Mouse (Mus musculus) thymus, postnatal 25 days (tissue): ENCODE measurements around the gene Ccn6.
"Not testable (repeated sequence)": the region's sequence is repeated elsewhere in the genome, so short reads cannot be mapped to it uniquely, and the experiment has no call there.

Source experiments
- DNase-seq: peaks from one replicate; pipeline ENCODE4 v3.0.0; 2022

The Ccn6 gene

GRCm38 (mm10) chr10:39163694-39164093, at the start of gene Ccn6:
Ccn6 (minus strand) TSS chr10:39163794.
- DNase-seq = no peak

GRCm38 (mm10) chr10:39210031-39210430, 46.4 kb upstream of the Ccn6 start:
- DNase-seq = no peak

GRCm38 (mm10) chr10:39209161-39210025, 45.8 kb upstream of the Ccn6 start:
- DNase-seq = no peak

- DNase-seq = no peak
These were observed 45.1 kb upstream of the Ccn6 start for GRCm38 (mm10) chr10:39208712-39209111.

- no peak for DNase-seq
These were observed 43.8 kb upstream of the Ccn6 start for GRCm38 (mm10) chr10:39207310-39207855.

- DNase-seq = no peak
These were observed 38.9 kb upstream of the Ccn6 start for GRCm38 (mm10) chr10:39202490-39202889.

- not testable (repeated sequence) for DNase-seq
These were observed 34.6 kb upstream of the Ccn6 start for GRCm38 (mm10) chr10:39198216-39198615.

GRCm38 (mm10) chr10:39192673-39193072, 29.1 kb upstream of the Ccn6 start:
- peak; percentile 76 for DNase-seq

- no peak for DNase-seq
These were observed 21.9 kb upstream of the Ccn6 start for GRCm38 (mm10) chr10:39185545-39185906.

- DNase-seq = no peak
These were observed 21.4 kb upstream of the Ccn6 start for GRCm38 (mm10) chr10:39184864-39185544.

- no peak for DNase-seq
These were observed 13.4 kb upstream of the Ccn6 start for GRCm38 (mm10) chr10:39176981-39177380.

GRCm38 (mm10) chr10:39173077-39173476, 9.5 kb upstream of the Ccn6 start:
- DNase-seq = no peak

- no peak for DNase-seq
These were observed 8.9 kb upstream of the Ccn6 start for GRCm38 (mm10) chr10:39172540-39172931.

GRCm38 (mm10) chr10:39171603-39172539, 8.3 kb upstream of the Ccn6 start:
- peak; percentile 93 for DNase-seq

- peak; percentile 96 for DNase-seq
These were observed 7.5 kb upstream of the Ccn6 start for GRCm38 (mm10) chr10:39171134-39171533.

GRCm38 (mm10) chr10:39170706-39171105, 7.1 kb upstream of the Ccn6 start:
- peak; percentile 39 for DNase-seq

- DNase-seq = peak; percentile 83
These were observed 6.6 kb upstream of the Ccn6 start for GRCm38 (mm10) chr10:39170181-39170580.

- no peak for DNase-seq
These were observed 6.0 kb upstream of the Ccn6 start for GRCm38 (mm10) chr10:39169642-39170041.

GRCm38 (mm10) chr10:39167611-39168010, 4.0 kb upstream of the Ccn6 start:
- DNase-seq = no peak

- no peak for DNase-seq
These were observed 2.1 kb upstream of the Ccn6 start for GRCm38 (mm10) chr10:39165632-39166115.

- no peak for DNase-seq
These were observed 719 bp downstream of the Ccn6 start for GRCm38 (mm10) chr10:39162666-39163484.

- DNase-seq = no peak
These were observed 2.2 kb downstream of the Ccn6 start for GRCm38 (mm10) chr10:39161406-39161805.
